Mouse (Mus musculus) left cerebral cortex, postnatal 10 days (tissue): ENCODE measurements at regions not wholly inside any gene's neighbourhood (a gene's known extent, or its start where the extent isn't known, plus 50 kb on each side); places are given as distances from the start of the nearest gene placed in this dataset.
A peak's percentile ranks its signal among the peaks of the same experiment; 100 is the strongest.
"Not testable (repeated sequence)": the region's sequence is repeated elsewhere in the genome, so short reads cannot be mapped to it uniquely, and the experiment has no call there.

Experiments
- DNase-seq, 2 experiments: peaks; one replicate each; pipeline ENCODE4 v3.0.0; 2021 to 2022; ENCODE audit warnings: low spot score in 2 of 2, mixed read lengths in 1 of 2; ENCODE audit errors: extremely low spot score in 1 of 2
- intact Hi-C: fragments of 180-260 bp; cut with DNase I; formaldehyde crosslinking; loops from one replicate; pipeline ENCODE4 v1.15.1; 2025

- intact Hi-C loops = no loop called here
- no peak for DNase-seq
These were observed 686.0 kb upstream of the Hs3st1 start for GRCm38 (mm10) chr5:40441239-40441638.

DNA sequence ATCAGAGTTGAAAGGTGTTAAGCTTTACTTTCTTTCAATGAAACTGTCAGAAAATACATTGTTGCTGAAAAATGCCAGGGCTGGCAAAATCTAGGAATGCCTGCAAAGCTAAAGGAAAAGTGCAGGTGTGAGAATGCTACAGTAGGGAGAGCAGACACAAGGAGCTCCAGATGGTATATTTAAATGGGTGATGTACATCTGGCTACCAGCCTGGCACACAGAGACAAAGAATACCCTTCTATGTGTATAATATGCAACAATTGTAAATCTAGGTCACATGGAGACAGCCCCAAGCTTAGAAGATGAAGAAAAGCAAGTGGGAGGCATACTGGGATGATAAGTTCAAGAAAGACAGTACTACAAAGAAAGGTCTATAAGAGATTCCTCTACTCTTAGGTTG, 647.4 kb upstream of the Hs3st1 start:
- intact Hi-C loops = no loop called here
- no peak for DNase-seq

DNA sequence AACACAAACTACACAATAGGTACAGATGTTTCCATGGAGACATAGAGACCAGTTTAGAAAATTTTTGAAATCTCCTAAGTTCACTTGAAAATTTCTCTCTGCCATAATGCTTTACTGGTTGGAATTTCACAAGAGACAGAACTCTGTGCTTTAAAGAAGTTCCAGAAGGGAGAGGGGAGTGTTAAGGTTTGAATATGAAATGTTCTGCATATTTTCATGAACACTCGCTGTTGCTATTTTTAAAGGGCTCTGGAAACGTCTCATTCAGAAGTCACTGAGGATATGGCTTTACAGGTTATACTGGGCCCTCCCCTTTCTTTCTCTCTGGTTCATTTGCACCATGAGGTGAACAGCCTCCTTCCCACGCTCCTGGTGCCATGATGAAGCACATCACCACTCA, 639.5 kb upstream of the Hs3st1 start:
- intact Hi-C loops = no loop called here

DNA sequence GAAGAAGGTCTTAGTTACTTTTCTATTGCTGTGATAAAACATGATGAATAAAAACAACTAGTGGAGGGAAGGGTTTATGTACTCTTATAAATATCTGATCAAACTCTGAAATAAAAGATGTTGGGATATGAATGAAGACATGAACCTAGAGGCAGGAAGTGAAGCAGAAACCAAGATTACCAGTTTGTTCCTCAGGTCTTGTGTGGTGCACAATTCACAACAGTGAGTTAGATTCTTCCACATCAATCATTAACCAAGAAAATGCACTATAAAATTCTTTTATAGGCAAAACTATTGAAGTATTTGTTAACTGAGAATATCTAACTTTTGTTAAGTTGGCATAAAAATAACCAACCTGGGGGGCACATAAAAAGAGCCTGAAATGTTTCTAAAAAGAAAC, 634.3 kb upstream of the Hs3st1 start:
- intact Hi-C loops = no loop called here
- DNase-seq = no peak

More for the DNA sequence above, 639.5 kb upstream of the Hs3st1 start:
- DNase-seq = peak in 1 of 2 experiments; percentile 27

DNA sequence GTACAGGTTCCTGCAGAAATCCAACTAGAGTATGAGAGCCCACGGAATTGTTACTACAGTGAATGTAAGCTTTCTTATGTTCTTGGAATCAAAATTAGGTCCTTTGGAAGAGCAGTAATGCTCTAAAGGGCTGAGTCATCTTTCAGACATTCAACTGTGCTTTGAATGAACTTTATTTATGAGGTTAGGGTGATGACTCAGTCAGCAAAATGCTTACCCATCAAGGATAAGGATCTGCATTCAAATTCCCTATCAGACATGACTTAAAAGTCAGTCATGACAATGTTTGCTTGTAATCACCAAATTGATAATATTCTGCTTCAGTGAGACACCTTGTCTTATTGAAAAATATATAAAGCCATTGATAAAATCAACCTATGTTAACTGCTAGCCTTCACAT, 611.7 kb upstream of the Hs3st1 start:
- no peak for DNase-seq

DNA sequence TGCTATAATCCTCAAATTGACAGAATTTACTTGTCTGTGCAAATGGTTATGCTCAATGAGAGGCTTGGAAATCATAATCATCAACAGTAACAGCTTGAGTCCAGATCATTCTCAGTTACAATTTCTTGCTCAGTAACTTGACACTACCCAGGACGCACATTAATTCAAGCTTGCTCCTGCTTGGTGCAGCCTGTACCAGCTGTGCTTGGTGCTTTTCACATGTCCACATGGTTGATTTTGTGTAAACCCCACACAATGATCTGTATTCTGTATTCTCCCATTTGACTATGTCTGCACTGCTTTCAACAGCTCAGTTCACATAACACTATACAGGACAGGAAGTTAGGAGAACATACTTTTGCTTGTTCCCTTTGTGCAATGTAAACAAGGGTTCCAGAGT, 576.0 kb upstream of the Hs3st1 start:
- DNase-seq = no peak
- intact Hi-C loops = no loop called here

More for the DNA sequence above, 611.7 kb upstream of the Hs3st1 start:
- intact Hi-C loops = no loop called here

DNA sequence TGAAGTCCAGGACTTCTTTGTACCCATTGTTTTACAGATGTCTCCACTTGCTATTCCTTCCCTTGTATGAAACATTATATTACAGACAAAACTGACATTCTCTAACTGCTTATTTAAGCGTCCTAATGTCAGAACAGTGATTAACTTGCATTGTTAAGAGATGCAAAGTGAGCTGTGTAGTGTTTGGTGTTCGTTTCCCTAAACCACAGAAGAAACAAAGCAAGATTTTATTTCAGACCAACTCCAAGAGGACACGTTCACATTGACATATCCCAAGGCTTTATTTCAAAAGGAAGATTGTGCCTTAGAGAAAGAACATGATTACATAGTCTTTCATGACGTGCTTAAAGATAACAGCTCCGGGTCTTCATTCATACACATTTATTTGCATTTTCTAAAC, 553.2 kb upstream of the Hs3st1 start:
- intact Hi-C loops = no loop called here
- no peak for DNase-seq

GRCm38 (mm10) chr5:40304777-40305176, 549.5 kb upstream of the Hs3st1 start:
- DNase-seq, intact Hi-C loops: not testable (repeated sequence)

DNA sequence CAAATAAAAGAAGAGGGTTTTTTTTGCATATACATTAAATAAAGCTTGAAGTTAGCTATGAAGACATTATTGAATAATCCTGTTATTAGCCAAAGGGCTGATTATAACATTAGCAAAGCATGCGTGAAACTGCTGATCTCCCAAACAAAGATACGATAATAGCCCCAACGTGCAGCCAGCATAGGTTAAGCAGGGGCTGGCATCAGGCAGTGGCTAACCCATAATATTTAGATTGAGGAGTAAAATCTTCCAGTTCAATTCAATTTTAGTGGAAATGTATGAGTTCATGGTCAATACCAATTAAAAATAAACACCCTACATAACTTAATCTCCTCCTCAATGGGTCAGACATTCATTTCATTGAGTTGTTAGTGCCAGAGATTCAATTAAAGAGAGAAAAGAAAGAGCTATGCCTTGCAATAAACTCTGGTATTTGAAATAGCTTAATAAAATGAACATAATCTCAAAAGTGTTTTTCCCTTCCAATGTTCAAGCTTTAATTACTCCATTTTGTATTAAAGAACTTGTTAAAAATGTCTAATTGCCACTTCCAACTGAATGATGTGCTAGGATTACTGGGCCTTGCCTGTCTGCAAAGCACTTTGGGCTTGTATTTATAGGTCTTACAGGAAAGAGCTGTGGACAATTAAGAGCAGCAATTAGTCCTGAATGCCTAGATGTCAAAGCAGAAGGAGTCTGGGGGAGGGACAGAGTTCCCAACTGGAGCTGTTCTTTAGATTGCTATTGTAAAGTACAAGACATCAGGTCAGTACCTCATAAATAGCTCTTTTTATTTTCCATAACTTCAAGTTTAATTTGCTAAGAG, 539.8 kb upstream of the Hs3st1 start:
- intact Hi-C loops = no loop called here
- DNase-seq = no peak

GRCm38 (mm10) chr5:40282330-40282729, 527.1 kb upstream of the Hs3st1 start:
- intact Hi-C loops = no loop called here
- no peak for DNase-seq

GRCm38 (mm10) chr5:40246664-40247063, 491.4 kb upstream of the Hs3st1 start:
- intact Hi-C loops = no loop called here
- DNase-seq = peak in 1 of 2 experiments; percentile 20
